Mouse (Mus musculus) gonadal fat pad, adult 2 months (tissue): ENCODE measurements at regions not wholly inside any gene's neighbourhood (a gene's known extent, or its start where the extent isn't known, plus 50 kb on each side); places are given as distances from the start of the nearest gene placed in this dataset.

Source experiments
- DNase-seq: peaks from one replicate; pipeline ENCODE4 v3.0.0-alpha.2; 2012; ENCODE audit warnings: low read depth

DNA sequence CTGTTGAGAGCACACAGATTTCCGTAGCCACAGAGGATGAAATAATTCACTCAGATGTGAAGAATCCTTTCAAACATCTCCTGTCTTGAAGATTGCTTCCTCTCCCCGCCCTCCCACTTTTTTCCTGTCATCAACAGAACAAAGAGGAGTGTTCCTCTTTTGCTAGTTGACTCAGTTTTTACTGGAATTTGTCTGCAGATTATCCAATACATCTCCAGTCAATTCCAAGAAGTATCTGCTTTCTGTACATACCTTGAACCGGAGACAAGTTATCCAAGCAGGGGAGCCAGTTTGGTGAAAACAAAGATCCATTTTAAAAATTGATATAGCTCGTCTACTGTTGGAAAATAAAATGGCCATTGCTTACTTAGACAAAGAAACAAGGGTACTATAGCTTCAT lies 328.5 kb downstream of the Ttll7 start:
- DNase-seq: no peak

DNA sequence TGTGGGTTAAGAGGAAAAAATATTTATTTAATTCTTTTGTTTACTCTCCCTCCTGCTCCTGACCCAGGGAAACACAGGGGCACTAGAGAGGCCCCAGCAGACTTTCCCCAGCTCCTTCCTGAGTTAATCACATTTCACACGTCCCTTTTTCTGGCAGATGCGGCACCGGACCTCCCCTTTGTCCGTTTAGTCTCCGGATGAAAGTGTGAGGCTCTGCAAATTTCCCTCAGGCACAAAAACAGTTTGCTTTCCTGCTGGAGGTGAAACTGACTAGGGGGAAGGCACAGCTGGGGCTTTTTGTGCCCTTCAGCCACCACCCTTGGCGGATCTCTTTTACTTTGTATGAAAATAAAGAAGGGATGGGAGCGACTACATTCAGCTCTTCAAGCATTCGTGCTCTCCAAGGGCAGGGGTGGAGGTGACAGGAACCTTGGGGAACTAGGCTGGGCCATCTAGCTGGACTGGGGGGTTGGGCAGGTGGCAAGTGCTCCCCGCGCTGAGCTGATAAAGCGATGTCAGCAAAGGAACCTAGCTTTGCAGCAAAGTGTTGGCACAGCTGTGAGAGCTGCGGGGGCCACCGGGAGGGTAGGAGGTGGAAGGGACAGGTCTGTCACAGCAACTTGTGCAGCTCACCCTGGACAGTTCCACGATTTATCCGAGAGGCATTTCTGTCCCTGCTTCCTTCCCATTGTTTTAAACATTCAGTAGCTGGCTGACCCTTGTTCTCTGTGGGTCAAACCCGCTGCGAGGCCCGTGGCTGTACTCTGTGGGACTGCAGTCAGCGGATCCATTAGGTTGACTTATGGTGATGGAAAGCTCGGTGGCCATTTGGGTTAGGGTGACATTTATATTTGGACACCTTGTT lies 329.6 kb downstream of the Ttll7 start:
- no peak for DNase-seq

DNA sequence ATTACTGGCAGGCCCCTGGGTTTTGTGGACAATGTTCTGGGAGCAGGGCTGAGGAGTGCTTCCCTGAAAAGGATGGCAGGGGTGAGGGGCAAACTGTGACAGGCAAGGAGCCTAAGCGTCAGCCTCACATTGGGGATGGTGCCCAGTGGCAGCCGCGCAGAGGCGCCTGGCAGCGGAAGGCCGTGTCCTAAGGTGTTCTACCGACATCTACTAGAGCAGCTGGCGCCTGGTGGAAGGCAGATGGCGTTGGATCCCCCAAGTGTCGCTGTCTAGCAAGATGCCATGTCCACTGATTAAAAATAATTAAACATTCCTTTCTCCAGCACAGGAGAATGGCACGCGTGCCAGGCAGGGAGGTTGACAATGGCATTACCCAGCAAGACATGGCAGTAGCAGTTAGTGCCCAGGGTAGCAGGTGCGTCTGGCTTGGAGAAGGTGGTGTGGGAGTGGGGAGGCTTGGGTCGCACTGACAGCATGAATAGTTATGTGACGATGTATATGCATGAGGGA lies 330.3 kb downstream of the Ttll7 start:
- no peak for DNase-seq

DNA sequence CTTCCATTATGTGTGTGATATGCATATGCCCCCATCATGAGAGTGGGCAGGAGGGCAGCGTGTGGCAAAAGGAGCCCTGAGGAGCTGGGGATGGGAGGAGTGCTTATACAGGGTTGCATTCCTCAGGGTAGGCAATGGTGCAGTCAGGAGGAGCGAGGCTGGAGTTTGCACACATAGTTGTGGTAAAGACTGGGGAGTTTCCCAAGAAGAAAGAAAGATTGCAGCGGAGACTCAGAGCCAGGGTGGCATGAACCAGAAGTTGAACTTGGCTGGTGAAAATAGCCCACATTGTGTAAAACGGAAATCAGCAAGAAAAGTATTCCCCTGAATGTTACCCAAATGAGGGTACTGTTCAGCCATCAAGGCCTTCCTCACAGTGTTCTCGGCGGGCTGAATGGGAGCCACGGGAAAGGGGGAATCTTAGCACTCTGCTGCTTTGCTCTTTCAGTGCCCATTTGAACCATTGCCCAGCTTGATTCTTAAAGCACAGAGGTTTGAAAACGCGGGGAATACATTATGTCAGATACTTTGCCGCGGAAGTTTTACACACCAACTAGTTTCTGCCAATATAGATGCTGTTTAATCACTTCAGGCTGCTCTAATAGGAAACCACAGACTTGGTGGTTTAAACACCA lies 331.6 kb downstream of the Ttll7 start:
- DNase-seq: no peak

DNA sequence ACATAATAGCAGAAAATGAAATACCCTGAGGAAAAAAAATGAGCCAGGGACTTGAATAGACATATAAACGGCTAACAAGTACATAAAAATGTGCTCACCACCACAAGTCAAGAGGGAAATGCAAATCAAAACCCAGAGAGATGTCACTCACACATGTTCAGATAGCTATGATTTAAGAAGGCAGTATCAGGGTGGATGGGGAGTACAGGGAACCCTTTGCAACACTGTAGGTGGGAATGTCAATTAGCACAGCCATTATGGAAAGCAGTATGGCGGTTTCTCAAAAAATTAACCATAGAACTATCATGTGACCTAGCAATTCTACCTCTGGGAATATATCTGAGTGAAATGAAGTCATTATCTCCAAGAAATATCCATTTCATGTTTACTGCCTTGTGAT lies 337.6 kb downstream of the Ttll7 start:
- DNase-seq: no peak

DNA sequence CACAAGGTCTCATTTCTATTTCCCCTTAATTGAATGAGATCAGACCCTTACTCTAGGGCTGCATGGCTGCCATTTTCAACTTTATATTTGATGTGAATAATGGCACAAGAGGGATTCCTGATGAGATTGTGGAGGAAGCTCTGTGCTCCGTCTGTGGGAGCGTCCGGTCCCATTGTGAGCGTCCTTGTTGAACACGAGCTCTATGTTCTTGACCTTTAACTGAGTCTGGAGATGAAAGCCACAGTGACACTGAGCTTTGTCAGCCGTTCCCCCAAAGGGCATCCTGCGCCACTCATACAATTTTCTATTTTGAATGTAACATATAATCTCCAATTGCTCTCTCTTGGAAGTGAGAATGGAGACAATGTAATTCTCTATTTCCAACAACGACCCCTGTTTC lies 344.5 kb downstream of the Ttll7 start:
- DNase-seq: no peak

DNA sequence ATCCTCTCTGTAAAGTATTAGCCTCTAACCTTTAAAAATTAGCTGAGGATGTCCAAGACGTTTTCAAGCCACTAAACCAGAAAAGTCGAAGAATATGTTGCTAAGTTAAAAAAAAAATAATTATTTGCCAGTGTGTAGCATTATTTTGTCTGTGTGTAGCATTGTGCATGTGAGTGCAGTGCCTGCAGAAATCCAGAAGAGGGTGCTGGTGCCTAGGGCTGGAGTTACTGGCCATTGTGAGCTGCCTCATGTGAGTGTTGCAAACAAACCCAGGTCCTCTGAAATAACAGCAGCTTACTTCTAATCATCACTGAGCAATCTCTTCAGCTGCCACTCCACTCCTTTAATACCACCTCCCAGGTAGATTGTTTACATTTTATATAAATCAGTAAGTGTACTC lies 345.0 kb downstream of the Ttll7 start:
- no peak for DNase-seq

DNA sequence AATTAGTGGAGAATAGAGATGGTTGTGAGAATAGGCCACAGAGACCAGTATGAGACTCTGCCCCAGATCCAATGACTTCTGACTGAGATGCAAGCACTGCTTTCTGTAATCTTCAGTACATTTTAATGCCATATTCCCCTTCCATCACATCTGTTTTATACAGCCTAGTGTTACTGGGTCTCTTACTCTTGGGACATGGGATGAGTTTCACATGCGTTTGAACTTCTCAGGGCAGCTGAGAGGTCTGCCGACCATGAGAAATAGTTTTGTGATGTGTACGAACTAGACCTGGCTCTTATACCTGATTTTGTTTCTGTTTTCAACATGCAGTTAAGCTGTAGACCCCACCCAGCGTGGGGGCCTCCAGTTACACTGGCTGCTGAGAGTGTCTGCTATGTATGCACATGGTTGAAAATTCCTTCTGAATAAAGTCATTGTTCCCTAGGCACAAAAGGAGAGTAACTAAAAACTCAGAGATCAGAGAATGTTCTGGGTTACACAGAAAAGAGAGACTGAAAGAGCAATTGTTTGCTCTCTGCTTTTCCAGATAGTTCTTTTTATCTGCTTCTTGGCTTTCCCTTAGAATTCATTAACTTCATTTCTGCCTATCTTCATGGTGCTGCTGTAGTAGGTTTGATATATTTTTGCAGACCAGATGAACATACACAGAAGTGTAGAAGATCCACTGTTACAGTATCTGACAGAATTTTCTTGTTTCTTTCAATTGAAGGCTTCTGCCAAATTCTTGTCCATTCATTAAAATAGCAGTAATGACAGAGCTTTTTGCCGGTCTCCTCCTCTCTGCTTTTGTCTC lies 359.2 kb downstream of the Ttll7 start:
- no peak for DNase-seq

DNA sequence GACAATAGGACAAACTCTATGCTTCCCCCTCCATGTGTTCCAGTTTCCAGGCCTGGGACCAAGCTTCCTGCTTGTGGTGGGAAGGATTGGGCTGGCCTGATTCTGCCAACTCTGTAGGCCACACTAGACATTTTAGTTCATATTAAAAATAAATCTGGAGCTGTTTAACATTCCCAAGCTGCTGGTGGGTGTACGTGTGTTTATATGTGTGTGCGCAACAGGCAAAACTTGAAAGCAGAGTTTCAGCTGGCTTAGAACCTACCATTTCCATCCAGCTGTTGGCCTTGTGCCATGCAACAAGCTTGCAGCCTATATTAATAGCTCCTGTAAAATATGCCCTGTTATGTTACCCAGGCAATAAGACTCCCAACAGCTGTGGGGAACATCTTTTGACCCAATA lies 376.5 kb downstream of the Ttll7 start:
- DNase-seq: no peak

DNA sequence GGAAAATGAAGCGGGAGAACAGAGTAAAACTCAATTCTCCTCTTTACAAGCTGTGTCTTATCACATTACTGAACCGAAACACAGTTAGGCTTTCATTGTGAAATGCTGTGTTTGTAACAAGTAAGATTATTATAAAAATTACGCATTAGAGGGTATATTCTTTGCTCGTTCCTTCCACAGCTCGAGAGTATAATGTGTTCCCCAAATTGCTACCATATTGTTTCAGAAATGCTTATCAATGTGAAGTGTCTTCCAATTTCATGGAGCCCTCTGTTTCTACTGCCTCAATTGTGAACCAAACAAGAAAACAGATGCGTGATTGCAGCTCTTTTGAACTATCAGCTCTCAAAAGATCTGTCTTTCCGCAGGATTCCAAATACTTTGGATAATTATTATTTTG lies 378.4 kb downstream of the Ttll7 start:
- DNase-seq: no peak

DNA sequence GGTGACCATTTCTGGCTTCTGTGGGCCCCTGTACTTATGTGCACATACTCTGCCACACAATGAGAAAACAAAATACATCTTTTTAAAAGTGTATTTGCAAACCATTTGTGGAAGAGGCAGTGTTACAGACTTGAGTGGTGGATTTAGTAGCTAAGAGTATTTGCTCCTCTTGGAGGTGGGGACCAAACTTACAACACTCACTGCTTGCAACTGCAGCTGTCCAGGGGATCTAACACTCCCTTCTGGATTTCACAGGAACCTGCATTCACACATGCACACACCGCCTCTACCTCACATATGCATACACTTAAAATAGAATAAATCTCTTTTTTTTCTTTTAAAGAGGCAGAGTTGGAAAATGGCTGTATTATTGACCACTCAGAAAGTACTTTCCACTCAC lies 386.2 kb downstream of the Ttll7 start:
- no peak for DNase-seq

DNA sequence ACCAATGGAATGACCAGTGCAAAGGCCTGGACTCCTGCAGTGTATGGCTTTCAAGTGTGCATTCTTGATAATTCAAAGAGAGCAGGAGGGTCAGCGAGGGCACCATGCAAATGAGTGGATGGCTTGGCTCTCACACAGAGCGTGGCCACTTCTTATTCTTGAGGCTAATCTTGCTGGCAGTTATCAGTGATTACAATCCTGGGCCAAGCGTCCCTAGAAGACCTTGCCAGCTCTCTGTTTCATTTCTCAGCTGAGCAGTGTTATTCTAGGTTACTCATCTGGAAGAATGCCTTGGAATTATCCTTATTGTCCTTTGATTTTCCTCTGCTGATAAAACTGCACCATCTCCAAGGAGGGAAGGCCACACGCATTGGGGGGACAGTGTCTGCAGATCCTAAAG lies 388.5 kb downstream of the Ttll7 start:
- no peak for DNase-seq

DNA sequence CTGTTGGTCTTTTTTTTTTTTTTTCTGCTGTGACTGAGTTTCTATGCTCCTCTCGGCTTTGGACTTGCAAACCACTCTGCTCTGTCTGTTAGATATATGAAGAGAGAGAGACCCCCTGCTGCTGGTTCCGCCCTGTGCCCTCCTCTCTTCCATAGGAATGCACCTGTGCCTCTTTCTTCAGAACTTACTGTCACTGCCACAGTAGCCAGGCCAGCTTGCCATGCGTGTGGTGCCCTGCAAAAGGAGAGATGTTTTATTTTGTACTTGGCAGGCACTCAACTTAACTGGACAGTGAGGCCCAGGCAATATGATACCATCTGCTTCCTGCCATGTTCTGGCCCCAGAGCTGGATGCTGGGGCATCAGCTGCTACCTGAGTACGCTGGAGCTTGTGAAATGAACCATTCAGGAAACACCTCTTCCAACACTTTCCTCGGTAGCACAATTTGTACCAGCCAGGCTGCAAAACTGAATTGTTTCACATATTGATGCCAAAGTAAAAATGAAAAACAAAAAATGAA lies 392.8 kb downstream of the Ttll7 start:
- no peak for DNase-seq

DNA sequence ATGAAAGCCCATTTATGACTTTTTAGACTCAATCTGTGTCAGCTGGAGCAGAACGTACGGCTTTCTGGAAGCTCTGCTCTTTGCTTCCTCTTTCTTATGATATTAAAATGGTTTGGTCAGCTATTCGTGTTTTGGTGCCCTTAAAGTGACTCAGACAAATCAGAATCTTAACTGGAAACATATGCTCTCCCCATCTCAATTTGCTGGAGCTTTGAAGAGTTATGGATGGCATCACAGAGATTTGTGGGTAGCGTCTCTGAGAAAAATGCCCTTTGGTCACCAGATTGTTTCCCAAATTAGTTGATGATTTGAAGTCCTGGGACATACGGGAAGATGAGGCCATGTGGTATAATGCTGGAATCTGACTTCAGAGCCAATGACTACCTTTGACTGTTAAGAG lies 394.0 kb downstream of the Ttll7 start:
- no peak for DNase-seq

DNA sequence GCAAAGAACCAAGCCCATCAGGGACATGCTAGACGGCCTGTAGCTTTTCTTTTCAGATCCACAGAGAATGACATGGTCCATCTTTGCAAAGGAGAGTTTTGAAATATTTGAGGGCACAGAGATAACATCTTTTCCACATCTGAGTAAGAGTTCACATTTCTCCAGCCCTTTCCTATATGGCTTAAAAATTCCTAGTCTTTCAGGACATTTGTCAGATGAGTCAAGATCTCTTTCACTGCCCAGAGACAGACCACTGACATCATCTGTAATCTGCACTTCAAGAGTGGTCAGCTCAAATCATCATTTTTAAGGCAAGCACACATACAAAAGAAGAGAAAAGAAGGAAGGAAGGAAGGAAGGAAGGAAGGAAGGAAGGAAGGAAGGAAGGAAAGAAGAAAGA lies 397.3 kb downstream of the Ttll7 start:
- no peak for DNase-seq

DNA sequence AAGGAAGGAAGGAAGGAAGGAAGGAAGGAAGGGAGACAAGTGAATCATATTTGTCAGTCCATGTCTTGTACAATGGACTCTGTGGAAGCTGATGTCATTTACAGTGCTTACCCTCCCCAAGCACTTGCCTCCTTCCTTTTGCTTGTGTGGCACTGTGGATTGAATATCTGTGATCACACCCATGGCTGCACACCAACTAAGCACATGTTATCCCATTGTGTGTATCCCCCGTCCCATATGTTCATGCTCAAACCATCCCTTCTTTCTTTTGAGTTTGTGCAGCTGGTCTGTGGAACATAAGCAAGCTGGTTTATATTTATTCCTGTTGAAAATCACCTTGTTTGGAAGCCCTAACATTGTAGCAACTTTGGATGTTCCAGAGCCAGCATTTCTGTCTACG lies 397.7 kb downstream of the Ttll7 start:
- DNase-seq: no peak

DNA sequence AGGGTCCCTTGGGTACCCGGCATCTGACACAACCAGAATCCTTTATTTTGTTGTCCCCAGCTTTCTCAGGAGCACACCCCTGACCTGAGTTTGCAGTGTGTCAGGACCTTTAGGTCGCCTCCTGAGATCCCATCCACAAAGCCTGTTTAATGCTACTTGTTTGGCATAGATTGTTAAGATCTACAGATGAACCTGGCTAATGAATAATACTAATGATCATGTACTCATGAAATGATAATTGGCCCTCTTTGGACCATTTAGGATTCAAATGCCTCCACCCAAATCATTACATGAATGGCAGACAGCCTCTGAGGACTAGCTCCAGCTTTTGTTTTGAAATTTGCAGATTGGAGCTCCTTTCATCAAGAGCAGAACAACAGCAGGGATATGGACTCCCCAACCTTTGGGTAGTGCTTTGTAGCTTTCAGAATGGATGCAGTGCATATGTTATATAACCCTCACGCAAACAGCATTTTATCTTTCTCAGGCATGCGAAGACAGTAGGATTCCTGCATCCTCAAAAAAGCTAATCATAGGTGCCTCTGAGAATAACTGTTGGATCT lies 400.1 kb downstream of the Ttll7 start:
- no peak for DNase-seq

DNA sequence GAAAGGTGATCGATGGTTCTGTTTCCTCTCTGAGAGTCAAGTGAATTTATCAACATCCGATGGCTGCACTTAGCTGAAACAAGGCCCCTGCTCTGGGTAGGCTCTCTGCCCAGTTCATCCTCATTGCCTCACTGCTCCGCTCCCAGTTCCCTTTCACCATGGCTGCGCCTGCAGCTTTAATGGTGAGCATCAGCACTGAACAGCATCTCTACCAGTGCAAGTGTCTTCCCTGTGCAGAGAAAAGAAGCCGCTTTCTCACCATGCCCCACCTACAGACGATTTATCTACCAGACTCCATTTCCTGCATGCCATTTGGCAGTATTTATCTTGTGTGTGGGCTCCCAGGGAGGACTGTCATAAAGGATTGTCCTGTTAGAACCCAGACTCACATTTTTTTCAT lies 400.6 kb downstream of the Ttll7 start:
- no peak for DNase-seq

DNA sequence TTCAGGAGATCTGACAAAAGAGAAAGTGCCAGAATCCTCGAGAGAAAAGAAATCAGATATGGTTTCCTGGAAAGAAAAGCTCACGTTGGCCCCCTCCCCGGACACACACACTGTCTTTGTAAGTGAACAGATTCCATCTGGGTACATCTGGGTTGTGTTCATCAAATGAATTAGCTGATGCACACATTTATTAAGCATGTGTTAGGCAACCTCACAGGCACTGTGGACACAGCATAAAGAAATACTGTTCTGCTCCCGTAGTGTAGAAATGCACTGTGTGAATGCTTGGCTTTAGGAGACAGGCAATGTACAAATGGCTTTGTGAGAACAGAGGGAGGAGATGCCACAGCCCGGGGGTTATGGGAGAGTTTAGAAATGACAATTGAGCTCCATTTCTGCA lies 402.3 kb downstream of the Ttll7 start:
- DNase-seq: no peak

DNA sequence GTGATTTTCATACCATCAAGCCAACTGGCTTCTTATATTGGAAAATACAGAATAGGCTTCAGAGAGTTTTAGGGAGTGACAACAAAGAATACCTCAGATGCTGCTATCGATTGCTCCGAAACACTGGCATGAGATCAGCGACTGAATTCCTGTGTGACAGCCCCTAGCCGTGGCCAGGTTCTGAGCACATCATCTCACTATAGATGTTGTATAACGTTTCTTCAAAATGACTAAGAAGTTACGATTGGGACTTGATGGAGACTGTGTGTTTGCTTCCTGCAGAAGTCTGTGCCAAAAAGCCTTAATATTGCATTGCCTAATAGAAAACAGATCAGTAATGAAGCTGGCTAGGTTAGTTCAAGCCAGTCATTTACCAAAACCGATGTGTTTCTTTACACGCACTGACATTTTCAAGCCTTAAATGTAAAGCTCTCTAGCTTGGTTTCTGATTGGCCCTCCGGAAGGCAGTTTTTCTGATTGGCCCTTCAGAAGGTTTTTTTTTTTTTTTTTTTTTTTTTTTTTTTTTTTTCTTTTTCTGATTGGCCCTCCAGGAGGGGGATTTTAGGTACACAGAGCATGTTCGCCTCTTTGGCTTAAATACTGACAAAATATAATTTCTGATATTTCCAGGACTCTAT lies 408.9 kb downstream of the Ttll7 start:
- no peak for DNase-seq

DNA sequence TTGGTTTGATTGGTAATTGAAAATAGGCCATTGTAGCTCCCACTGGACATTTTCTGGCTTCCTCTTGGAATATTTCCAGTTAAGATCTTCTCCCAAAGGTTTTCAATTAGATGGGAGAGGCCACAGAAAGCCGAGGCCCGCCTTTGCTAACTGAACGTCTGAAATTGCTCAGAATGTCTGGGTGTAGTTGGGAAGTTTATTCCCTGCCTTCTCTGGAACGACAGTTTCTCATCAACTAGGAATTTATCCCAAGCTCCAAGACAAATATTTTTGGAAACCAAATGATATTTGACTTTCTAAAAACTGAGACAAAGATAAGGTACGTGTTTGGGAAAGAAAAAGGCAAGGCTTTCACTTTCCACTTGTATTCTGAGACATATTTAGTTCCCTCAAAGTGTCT lies 414.4 kb downstream of the Ttll7 start:
- no peak for DNase-seq

DNA sequence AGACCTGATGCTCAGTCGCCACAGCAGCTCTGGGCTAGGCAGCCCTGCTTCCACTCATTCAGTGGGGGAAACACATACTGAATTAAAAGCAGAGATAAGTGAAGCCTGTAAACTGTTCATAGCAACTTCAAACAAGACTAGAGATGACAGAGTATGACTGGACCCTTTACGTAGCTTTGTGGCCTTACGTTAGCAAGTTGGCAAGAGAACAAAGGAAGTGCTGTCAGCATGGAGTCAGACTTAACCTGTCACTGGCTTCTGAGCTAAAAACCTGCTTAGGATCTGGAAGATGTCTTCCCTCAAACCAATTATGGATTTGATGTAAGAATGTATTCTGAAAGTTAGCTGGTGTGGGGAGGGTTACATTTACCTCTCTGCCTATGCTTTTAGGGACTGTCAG lies 421.3 kb downstream of the Ttll7 start:
- DNase-seq: no peak
